Mouse (Mus musculus): ENCODE measurements around the gene Babam2. TPM values are rescaled to one million over a fixed set of nuclear protein-coding genes. Genes with fewer than 3 reads are reported as not detected.

Babam2 gene
- polyA plus RNA-seq, 1 experiment from 2014 or later, result 69.4 TPM

DNA sequence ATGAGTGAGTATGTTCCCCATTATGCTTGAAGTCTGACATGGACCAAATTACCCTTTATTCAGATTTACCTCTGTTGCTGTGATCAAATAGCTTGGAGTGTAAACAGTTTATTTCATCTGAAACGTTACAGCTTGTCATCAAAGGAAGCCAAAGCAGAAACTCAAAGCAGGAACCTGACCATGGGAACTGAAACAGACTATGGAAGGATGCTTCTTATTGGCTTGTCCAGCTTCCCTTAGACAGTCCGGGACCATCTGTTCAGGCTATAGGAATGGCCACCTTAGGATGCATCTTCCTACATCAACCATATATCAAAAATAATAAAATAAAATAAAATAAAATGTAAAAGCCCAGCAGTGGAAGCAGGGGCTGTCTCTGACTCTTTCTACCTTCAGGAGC, 183.0 kb downstream of the Babam2 start:
- Histone ChIP-seq H3K9ac (replicated peaks; ENCODE audit: low read length) (no peak overlapping the region), H3K9me3 (ENCODE audit: low read length) (no peaks in the 10 kb centered on the region), H3K27me3 (ENCODE audit: insufficient read depth, low read length) (no peaks in the 10 kb centered on the region), H3K4me2 (replicated peaks; ENCODE audit: low read depth, low read length) (no peak overlapping the region), H3K4me3 (ENCODE audit: low read length) (no peak overlapping the region), H3K27ac (ENCODE audit: low read length) (no peak overlapping the region), H3K36me3 (ENCODE audit: insufficient read depth, low read length) (no peaks in the 10 kb centered on the region), H3K4me1 (ENCODE audit: insufficient read depth, low read length) (peaks cover 4% of the 10 kb centered on the region; the same call in 1 of the 2 replicates)
- no peak for ATAC-seq (ENCODE audit: low FRiP score, low TSS enrichment)
- WGBS, result 72% methylated on average over 2 of the region's 2 CpGs

DNA sequence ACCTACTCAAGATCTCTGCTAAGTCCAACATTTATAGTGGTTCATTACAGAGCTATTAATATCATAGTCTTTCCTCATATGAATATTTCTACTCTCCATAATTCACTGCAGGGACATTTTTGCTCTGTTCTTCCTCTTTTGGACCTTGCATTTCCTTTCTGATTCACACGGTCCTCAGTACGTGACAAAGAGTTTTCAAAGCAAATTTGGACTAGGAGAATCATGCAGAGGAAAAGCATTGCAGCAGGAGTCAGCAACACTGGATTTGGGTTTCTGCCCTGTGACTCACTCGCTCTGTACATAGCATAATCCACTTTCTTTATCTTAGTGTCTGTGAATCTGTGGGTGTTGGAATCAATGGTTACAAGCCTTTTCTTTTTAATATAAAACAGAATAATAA, 184.8 kb downstream of the Babam2 start:
- WGBS, result 75% methylated on average over 3 of the region's 3 CpGs
- no peaks in the 10 kb centered on the region for H3K27me3 ChIP-seq (ENCODE audit: insufficient read depth, low read length)
- H3K9me3 ChIP-seq (ENCODE audit: low read length), result no peaks in the 10 kb centered on the region
- H3K4me2 ChIP-seq (replicated peaks; ENCODE audit: low read depth, low read length), result no peak overlapping the region
- no peaks in the 10 kb centered on the region for H3K36me3 ChIP-seq (ENCODE audit: insufficient read depth, low read length)
- H3K27ac ChIP-seq (ENCODE audit: low read length), result no peak overlapping the region
- no peak overlapping the region for H3K4me3 ChIP-seq (ENCODE audit: low read length)
- H3K4me1 ChIP-seq (ENCODE audit: insufficient read depth, low read length), result no peaks in the 10 kb centered on the region
- ATAC-seq (ENCODE audit: low FRiP score, low TSS enrichment), result no peak
- no peak overlapping the region for H3K9ac ChIP-seq (replicated peaks; ENCODE audit: low read length)

DNA sequence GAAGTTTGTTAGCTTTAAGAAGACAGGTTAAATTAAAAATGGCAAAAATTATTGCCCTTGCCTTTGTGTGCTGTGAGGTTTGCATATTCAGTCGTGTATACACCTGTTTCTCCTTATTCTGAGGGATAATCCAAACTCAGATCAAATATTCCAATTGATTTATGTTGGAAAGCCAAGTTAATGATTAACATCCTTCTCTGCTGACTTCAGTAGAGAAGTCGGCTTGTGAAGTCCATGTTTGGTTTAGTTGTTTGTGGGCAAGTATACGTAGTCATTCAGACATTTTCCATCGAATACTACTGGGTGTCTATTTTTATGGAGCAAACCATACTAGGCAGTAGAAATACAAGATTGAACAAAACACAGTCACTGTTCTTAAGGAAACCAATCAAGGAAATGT, 187.5 kb downstream of the Babam2 start:
- no peak for ATAC-seq (ENCODE audit: low FRiP score, low TSS enrichment)
- 52% methylated on average over 4 of the region's 4 CpGs for WGBS
- H3K36me3 ChIP-seq (ENCODE audit: insufficient read depth, low read length), result no peaks in the 10 kb centered on the region
- no peaks in the 10 kb centered on the region for H3K9me3 ChIP-seq (ENCODE audit: low read length)
- no peak overlapping the region for H3K4me3 ChIP-seq (ENCODE audit: low read length)
- H3K27me3 ChIP-seq (ENCODE audit: insufficient read depth, low read length), result no peaks in the 10 kb centered on the region
- no peak overlapping the region for H3K4me2 ChIP-seq (replicated peaks; ENCODE audit: low read depth, low read length)
- H3K4me1 ChIP-seq (ENCODE audit: insufficient read depth, low read length), result 0 out of 2 replicates have a peak, but pooled peaks cover 4% of the 10 kb centered on the region
- no peak overlapping the region for H3K9ac ChIP-seq (replicated peaks; ENCODE audit: low read length)
- H3K27ac ChIP-seq (ENCODE audit: low read length), result no peak overlapping the region

DNA sequence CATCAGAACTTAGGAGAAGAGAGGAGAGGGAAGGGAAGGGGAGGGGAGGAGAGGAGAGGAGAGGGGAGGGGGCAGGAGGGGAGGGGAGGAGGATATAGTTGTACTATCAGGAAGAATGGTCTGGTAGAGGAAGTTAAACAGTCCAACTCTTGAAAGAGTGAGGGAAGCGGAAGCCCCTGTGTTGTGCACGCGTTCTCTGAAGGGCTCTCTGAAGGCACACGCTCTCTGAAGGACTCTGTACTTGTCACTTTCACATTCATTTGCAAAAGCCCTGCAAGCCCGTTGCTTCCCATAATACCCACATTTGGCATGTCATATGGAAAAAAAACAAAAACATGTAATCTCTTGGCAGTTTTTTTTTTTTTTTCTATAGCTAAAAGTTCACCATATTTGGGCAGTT, 190.1 kb downstream of the Babam2 start:
- Histone ChIP-seq H3K4me3 (ENCODE audit: low read length) (no peak overlapping the region), H3K27ac (ENCODE audit: low read length) (no peak overlapping the region), H3K36me3 (ENCODE audit: insufficient read depth, low read length) (no peaks in the 10 kb centered on the region), H3K4me1 (ENCODE audit: insufficient read depth, low read length) (0 out of 2 replicates have a peak, but pooled peaks cover 4% of the 10 kb centered on the region), H3K9ac (replicated peaks; ENCODE audit: low read length) (no peak overlapping the region), H3K4me2 (replicated peaks; ENCODE audit: low read depth, low read length) (no peak overlapping the region), H3K27me3 (ENCODE audit: insufficient read depth, low read length) (no peaks in the 10 kb centered on the region), H3K9me3 (ENCODE audit: low read length) (no peaks in the 10 kb centered on the region)
- 72% methylated on average over 5 of the region's 5 CpGs for WGBS
- no peak for ATAC-seq (ENCODE audit: low FRiP score, low TSS enrichment)

DNA sequence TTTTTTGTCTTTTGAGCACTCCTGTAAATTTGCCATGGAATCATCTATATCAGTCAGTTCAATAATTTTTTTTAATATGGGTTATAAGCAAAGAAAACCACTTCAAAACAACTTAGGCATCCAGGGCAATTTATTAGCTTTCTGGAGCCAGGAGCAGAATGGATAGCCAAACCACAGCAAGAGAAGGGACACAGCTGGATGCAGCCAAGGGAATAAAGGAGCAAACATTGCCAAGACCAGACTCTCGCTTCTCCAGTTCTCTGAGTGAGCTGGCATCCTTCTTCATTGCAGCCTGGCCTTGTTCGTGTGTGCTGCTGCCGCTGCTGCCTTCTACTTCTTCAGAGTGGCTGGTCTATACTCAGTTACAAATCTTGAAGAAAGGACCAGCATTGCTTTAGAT, 190.9 kb downstream of the Babam2 start:
- no peak for ATAC-seq (ENCODE audit: low FRiP score, low TSS enrichment)
- H3K4me2 ChIP-seq (replicated peaks; ENCODE audit: low read depth, low read length), result no peak overlapping the region
- no peak overlapping the region for H3K4me3 ChIP-seq (ENCODE audit: low read length)
- no peaks in the 10 kb centered on the region for H3K36me3 ChIP-seq (ENCODE audit: insufficient read depth, low read length)
- no peak overlapping the region for H3K27ac ChIP-seq (ENCODE audit: low read length)
- 71% methylated on average over 3 of the region's 3 CpGs for WGBS
- no peaks in the 10 kb centered on the region for H3K9me3 ChIP-seq (ENCODE audit: low read length)
- H3K4me1 ChIP-seq (ENCODE audit: insufficient read depth, low read length), result 0 out of 2 replicates have a peak, but pooled peaks cover 4% of the 10 kb centered on the region
- no peak overlapping the region for H3K9ac ChIP-seq (replicated peaks; ENCODE audit: low read length)
- H3K27me3 ChIP-seq (ENCODE audit: insufficient read depth, low read length), result no peaks in the 10 kb centered on the region

- Histone ChIP-seq H3K36me3 (ENCODE audit: insufficient read depth, low read length) (no peaks in the 10 kb centered on the region), H3K27ac (ENCODE audit: low read length) (no peak overlapping the region), H3K4me2 (replicated peaks; ENCODE audit: low read depth, low read length) (no peak overlapping the region), H3K9ac (replicated peaks; ENCODE audit: low read length) (no peak overlapping the region), H3K4me3 (ENCODE audit: low read length) (no peak overlapping the region), H3K27me3 (ENCODE audit: insufficient read depth, low read length) (no peaks in the 10 kb centered on the region), H3K9me3 (ENCODE audit: low read length) (no peaks in the 10 kb centered on the region), H3K4me1 (ENCODE audit: insufficient read depth, low read length) (0 out of 2 replicates have a peak, but pooled peaks cover 4% of the 10 kb centered on the region)
- WGBS, result 91% methylated on average over 4 of the region's 4 CpGs
- ATAC-seq (ENCODE audit: low FRiP score, low TSS enrichment), result no peak
These were observed 195.1 kb downstream of the Babam2 start for GRCm38 (mm10) chr5:31892631-31893030.

- 77% methylated on average over 3 of the region's 3 CpGs for WGBS
- Histone ChIP-seq H3K4me1 (ENCODE audit: insufficient read depth, low read length) (0 out of 2 replicates have a peak, but pooled peaks cover 3% of the 10 kb centered on the region), H3K9ac (replicated peaks; ENCODE audit: low read length) (no peak overlapping the region), H3K27ac (ENCODE audit: low read length) (no peak overlapping the region), H3K9me3 (ENCODE audit: low read length) (no peaks in the 10 kb centered on the region), H3K4me2 (replicated peaks; ENCODE audit: low read depth, low read length) (no peak overlapping the region), H3K36me3 (ENCODE audit: insufficient read depth, low read length) (no peaks in the 10 kb centered on the region), H3K27me3 (ENCODE audit: insufficient read depth, low read length) (no peaks in the 10 kb centered on the region), H3K4me3 (ENCODE audit: low read length) (no peak overlapping the region)
- no peak for ATAC-seq (ENCODE audit: low FRiP score, low TSS enrichment)
These were observed 202.4 kb downstream of the Babam2 start for GRCm38 (mm10) chr5:31899901-31900300.

GRCm38 (mm10) chr5:31902144-31902543, 204.7 kb downstream of the Babam2 start:
- H3K36me3 ChIP-seq (ENCODE audit: insufficient read depth, low read length), result no peaks in the 10 kb centered on the region
- 0 out of 2 replicates have a peak, but pooled peaks cover 3% of the 10 kb centered on the region for H3K4me1 ChIP-seq (ENCODE audit: insufficient read depth, low read length)
- H3K4me2 ChIP-seq (replicated peaks; ENCODE audit: low read depth, low read length), result no peak overlapping the region
- no peak for ATAC-seq (ENCODE audit: low FRiP score, low TSS enrichment)
- no peaks in the 10 kb centered on the region for H3K9me3 ChIP-seq (ENCODE audit: low read length)
- no peak overlapping the region for H3K27ac ChIP-seq (ENCODE audit: low read length)
- H3K27me3 ChIP-seq (ENCODE audit: insufficient read depth, low read length), result no peaks in the 10 kb centered on the region
- 73% methylated on average over 2 of the region's 2 CpGs for WGBS
- no peak overlapping the region for H3K9ac ChIP-seq (replicated peaks; ENCODE audit: low read length)
- H3K4me3 ChIP-seq (ENCODE audit: low read length), result no peak overlapping the region

DNA sequence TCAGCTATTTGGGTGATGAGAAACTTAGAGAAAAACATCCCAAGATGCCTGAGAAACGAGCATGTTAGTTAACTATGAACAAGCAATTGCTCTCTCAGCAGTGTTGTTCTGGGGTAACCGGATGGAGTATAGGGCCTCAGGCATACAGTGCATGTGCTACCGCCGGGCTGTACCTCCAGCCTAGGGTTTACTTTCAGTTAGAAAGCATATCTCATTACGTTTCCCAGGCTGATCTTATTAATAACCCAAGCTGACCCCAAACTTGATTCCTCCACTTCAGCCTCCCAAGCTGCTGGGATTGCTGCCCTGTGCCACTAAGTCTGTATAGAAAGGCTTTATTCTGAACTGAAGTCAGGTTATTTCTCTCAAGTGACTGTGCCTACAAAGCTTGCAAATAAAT, 205.4 kb downstream of the Babam2 start:
- Histone ChIP-seq H3K27me3 (ENCODE audit: insufficient read depth, low read length) (no peaks in the 10 kb centered on the region), H3K9me3 (ENCODE audit: low read length) (no peaks in the 10 kb centered on the region), H3K27ac (ENCODE audit: low read length) (no peak overlapping the region), H3K4me2 (replicated peaks; ENCODE audit: low read depth, low read length) (no peak overlapping the region), H3K4me3 (ENCODE audit: low read length) (no peak overlapping the region), H3K9ac (replicated peaks; ENCODE audit: low read length) (no peak overlapping the region), H3K36me3 (ENCODE audit: insufficient read depth, low read length) (no peaks in the 10 kb centered on the region), H3K4me1 (ENCODE audit: insufficient read depth, low read length) (0 out of 2 replicates have a peak, but pooled peaks cover 3% of the 10 kb centered on the region)
- no peak for ATAC-seq (ENCODE audit: low FRiP score, low TSS enrichment)
- WGBS, result 38% methylated on average over 5 of the region's 5 CpGs

DNA sequence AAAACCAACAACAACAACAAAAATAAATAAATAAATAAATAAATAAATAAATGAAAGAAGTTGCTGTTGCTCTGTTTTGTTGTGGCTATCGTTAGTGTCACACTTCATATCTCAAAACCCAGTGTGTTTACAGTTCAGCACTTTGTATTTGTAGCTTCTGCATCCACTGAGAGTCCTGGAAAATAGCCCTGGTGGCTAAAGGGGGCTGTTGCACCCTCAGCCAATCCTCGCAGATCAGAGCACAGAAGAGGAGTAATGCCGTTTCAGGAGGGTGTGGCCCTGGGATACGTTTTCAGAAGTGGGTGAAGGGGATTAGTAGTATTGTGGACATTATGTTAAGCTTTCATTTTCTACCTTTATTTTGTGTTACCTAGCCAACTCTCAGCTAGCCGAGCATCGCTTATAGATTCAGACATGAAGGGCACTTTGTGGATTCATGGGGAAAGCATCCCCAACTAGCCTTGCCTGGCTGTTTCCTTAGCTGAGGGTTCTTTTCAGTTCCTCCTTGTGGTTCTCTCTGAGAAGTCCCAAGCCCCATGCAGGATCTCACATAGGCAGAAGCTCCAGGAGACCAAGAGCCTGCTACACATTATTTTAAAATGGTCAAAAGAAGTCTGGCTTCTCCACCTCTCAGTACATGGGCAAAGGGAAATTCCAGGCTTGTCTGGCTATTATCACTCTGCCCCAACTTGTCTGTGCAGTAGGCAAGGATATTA, 207.6 kb downstream of the Babam2 start:
- H3K36me3 ChIP-seq (ENCODE audit: insufficient read depth, low read length), result no peaks in the 10 kb centered on the region
- H3K4me1 ChIP-seq (ENCODE audit: insufficient read depth, low read length), result 0 out of 2 replicates have a peak, but pooled peaks cover 3% of the 10 kb centered on the region
- H3K27ac ChIP-seq (ENCODE audit: low read length), result no peak overlapping the region
- no peak overlapping the region for H3K4me2 ChIP-seq (replicated peaks; ENCODE audit: low read depth, low read length)
- H3K27me3 ChIP-seq (ENCODE audit: insufficient read depth, low read length), result no peaks in the 10 kb centered on the region
- no peak overlapping the region for H3K4me3 ChIP-seq (ENCODE audit: low read length)
- no peak overlapping the region for H3K9ac ChIP-seq (replicated peaks; ENCODE audit: low read length)
- no peaks in the 10 kb centered on the region for H3K9me3 ChIP-seq (ENCODE audit: low read length)
- 82% methylated on average over 6 of the region's 6 CpGs for WGBS
- ATAC-seq (ENCODE audit: low FRiP score, low TSS enrichment), result no peak
